Mouse (Mus musculus) liver, embryonic 15.5 days (tissue): ENCODE data around the gene Fzd10. TPM values are rescaled to one million over a fixed set of nuclear protein-coding genes. Genes with fewer than 3 reads are reported as not detected.

Source experiments
- ATAC-seq: fragments of 200-750 bp; cut with Nextera tagmentation; 2 replicates; pipeline ENCODE4 v1.8.0; 2017; ENCODE audit warnings: moderate number of reproducible peaks, mild to moderate bottlenecking, moderate library complexity; ENCODE audit not compliant: insufficient read depth
- H3K27ac ChIP-seq: fragments of 300-500 bp; sonication (generic); replicated peaks from 2 replicates; pipeline ENCODE4 v1.5.1; 2015; ENCODE audit warnings: mild to moderate bottlenecking, inconsistent platforms
- H3K27me3 ChIP-seq: fragments of 300-500 bp; sonication (generic); 2 replicates; pipeline ENCODE4 v1.6.1; 2015; ENCODE audit warnings: mild to moderate bottlenecking, inconsistent platforms
- H3K36me3 ChIP-seq: fragments of 300-500 bp; sonication (generic); replicated peaks from 2 replicates; pipeline ENCODE4 v1.6.1; 2015; ENCODE audit warnings: moderate library complexity, mild to moderate bottlenecking, inconsistent platforms
- H3K4me1 ChIP-seq: fragments of 300-500 bp; sonication (generic); replicated peaks from 2 replicates; pipeline ENCODE4 v1.6.1; 2015; ENCODE audit warnings: inconsistent platforms
- H3K4me2 ChIP-seq: fragments of 300-500 bp; sonication (generic); 2 replicates; pipeline ENCODE4 v1.6.1; 2015; ENCODE audit warnings: moderate library complexity, mild to moderate bottlenecking, inconsistent platforms
- H3K4me3 ChIP-seq: fragments of 300-500 bp; sonication (generic); replicated peaks from 2 replicates; pipeline ENCODE4 v1.5.1; 2015; ENCODE audit warnings: mild to moderate bottlenecking, inconsistent platforms
- H3K9ac ChIP-seq: fragments of 300-500 bp; sonication (generic); 2 replicates; pipeline ENCODE4 v1.6.1; 2015; ENCODE audit warnings: moderate library complexity, mild to moderate bottlenecking, inconsistent platforms
- H3K9me3 ChIP-seq: fragments of 300-500 bp; sonication (generic); replicated peaks from 2 replicates; pipeline ENCODE4 v1.6.1; 2016; ENCODE audit warnings: inconsistent platforms
- WGBS: fragments of 180-500 bp; shearing (Covaris S2); methylation state at CpG from one replicate; pipeline ENCODE4 v1.1.7; 2015; ENCODE audit warnings: mixed read lengths; ENCODE audit not compliant: insufficient replicate concordance; 5-methylcytosine and 5-hydroxymethylcytosine counted together
- polyA plus RNA-seq: library from polyadenylated mRNA; unstranded; fragments of >200 nt; fragmentation: Nextera tagmentation; extraction: Ambion mirVana; gene quantifications from 2 replicates; pipeline ENCODE4 v1.2.1, GENCODE M21; 2015

The Fzd10 gene
- polyA plus RNA-seq, 1 experiment from 2014 or later: not detected

GRCm38 (mm10) chr5:128647221-128647730, 46.6 kb downstream of the Fzd10 start:
- WGBS: 70% methylated on average over 10 of the region's 10 CpGs
- ATAC-seq: no peak

GRCm38 (mm10) chr5:128649336-128649897, 48.8 kb downstream of the Fzd10 start:
- no peaks in the 10 kb centered on the region for H3K27me3 ChIP-seq
- WGBS: 54% methylated on average over 11 of the region's 11 CpGs
- no peak overlapping the region for H3K27ac ChIP-seq

More at GRCm38 (mm10) chr5:128647221-128647730, 46.6 kb downstream of the Fzd10 start:
- Histone ChIP-seq H3K9me3 (no peaks in the 10 kb centered on the region), H3K4me2 (no peak overlapping the region), H3K27ac (no peak overlapping the region), H3K9ac (no peak overlapping the region), H3K36me3 (no peaks in the 10 kb centered on the region), H3K4me1 (no peaks in the 10 kb centered on the region), H3K4me3 (no peak overlapping the region), H3K27me3 (no peaks in the 10 kb centered on the region)

More at GRCm38 (mm10) chr5:128649336-128649897, 48.8 kb downstream of the Fzd10 start:
- no peak for ATAC-seq
- Histone ChIP-seq H3K9me3 (no peaks in the 10 kb centered on the region), H3K36me3 (no peaks in the 10 kb centered on the region), H3K4me2 (no peak overlapping the region), H3K4me3 (no peak overlapping the region), H3K4me1 (no peaks in the 10 kb centered on the region), H3K9ac (no peak overlapping the region)

Other genes starting within 250 kb of the Fzd10 start
- not detected in 2 replicates for gene Tmem132d, start 167.8 kb upstream of the Fzd10 start, polyA plus RNA-seq
- gene Piwil1, start 101.7 kb downstream of the Fzd10 start, polyA plus RNA-seq: not detected in 2 replicates